Mouse (Mus musculus) brain, embryonic 14.5 days (tissue): ENCODE measurements around the gene Man2a1. TPM values are rescaled to one million over a fixed set of nuclear protein-coding genes. Genes with fewer than 3 reads are reported as not detected.

ENCODE experiments used
- DNase-seq: peaks from one replicate; pipeline ENCODE4 v3.0.0-alpha.2; 2011; ENCODE audit warnings: low read depth
- CTCF ChIP-seq: fragments of 200-500 bp; IDR thresholded peaks from 2 replicates; pipeline ENCODE4 v1.5.1; 2012; ENCODE audit warnings: inconsistent platforms, mild to moderate bottlenecking, moderate library complexity, borderline replicate concordance; ENCODE audit not compliant: insufficient read depth, insufficient read length; ENCODE audit errors: extremely low read depth
- POLR2A ChIP-seq: fragments of 200-500 bp; IDR thresholded peaks from 2 replicates; pipeline ENCODE4 v1.6.1; 2012; ENCODE audit warnings: mild to moderate bottlenecking, inconsistent platforms, borderline replicate concordance; ENCODE audit not compliant: poor library complexity, insufficient read depth, insufficient read length, severe bottlenecking; ENCODE audit errors: extremely low read depth
- polyA plus RNA-seq: library from polyadenylated mRNA; depleted of rRNA; stranded (reverse); fragments of >200 nt; gene quantifications from 2 replicates; pipeline ENCODE4 v1.2.3, GENCODE M21; 2012; rRNA removed

Man2a1 gene
- polyA plus RNA-seq, 1 experiment = 16.6 TPM

DNA sequence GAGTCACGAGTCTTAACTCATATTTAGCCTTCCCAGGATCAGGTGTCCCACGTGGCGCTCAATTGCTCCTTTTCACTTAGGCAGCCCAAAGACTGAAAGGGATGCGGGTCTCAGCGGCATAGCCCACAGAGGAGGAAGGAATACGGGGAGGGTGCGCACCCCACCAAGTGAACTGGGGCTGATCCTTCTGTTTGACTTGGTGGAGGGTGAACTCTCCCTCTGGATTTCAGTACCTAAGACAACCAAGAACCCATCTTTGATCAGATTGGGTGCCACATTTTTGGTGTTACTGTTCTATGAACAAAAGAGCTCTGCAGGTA lies 202.4 kb downstream of the Man2a1 start:
- TF ChIP-seq POLR2A = no peak
- TF ChIP-seq CTCF = no peak
- DNase-seq = no peak

Other genes with a start within 250 kb of the Man2a1 start
- gene 4930583I09Rik, start 235.3 kb downstream of the Man2a1 start, polyA plus RNA-seq = not detected in 2 replicates